In genomic region chr1:75925802-75926201, GRCm38 (mm10) we compare ENCODE assay signal across 8 mouse cellular contexts.
A peak's percentile ranks its signal among the peaks of the same experiment; 100 is the strongest.
DNase-seq lines count a peak whose midpoint lies in the region; ATAC-seq lines count a peak whose summit lies in the region.

No protein-coding gene starts in this region.

- H3K4me2 ChIP-seq in hindbrain, embryonic 15.5 days, result peak overlapping the region; percentile 38

- H3K36me3 ChIP-seq in hindbrain, embryonic 15.5 days, result no peaks in the 10 kb centered on the region

- ATAC-seq in hindbrain, embryonic 15.5 days (ENCODE audit: low FRiP score, low read depth), result peak; percentile 68

- H3K4me3 ChIP-seq in hindbrain, embryonic 15.5 days, result no peak overlapping the region

- peak; percentile 28 for DNase-seq in WW6 (ENCODE audit: low read depth, low spot score)
- peak; percentile 98 to 100 for DNase-seq in cerebellum, postnatal 10 days
- DNase-seq in frontal cortex, postnatal 10 days (ENCODE audit: low spot score in 2 of 2), result peak; percentile 82 to 90
- peak; percentile 97 for DNase-seq in layer of hippocampus, postnatal 14 days (ENCODE audit: low spot score in 2 of 2)
- peak; percentile 95 for DNase-seq in lung, postnatal 10 days
- peak; percentile 94 for DNase-seq in right cerebral cortex, adult 18-20 months
- no peak for DNase-seq in adipocyte (ENCODE audit: low spot score)

- no peaks in the 10 kb centered on the region for H3K9me3 ChIP-seq in hindbrain, embryonic 15.5 days

- no peaks in the 10 kb centered on the region for H3K27me3 ChIP-seq in hindbrain, embryonic 15.5 days

- H3K27ac ChIP-seq in hindbrain, embryonic 15.5 days (replicated peaks), result 0 out of 2 replicates have a peak overlapping the region, but pooled peaks have one; percentile 20

- H3K4me1 ChIP-seq in hindbrain, embryonic 15.5 days (replicated peaks), result peaks cover 11% of the 10 kb centered on the region

- WGBS in hindbrain, embryonic 15.5 days, result 4% methylated on average over 9 of the region's 9 CpGs

- H3K9ac ChIP-seq in hindbrain, embryonic 15.5 days, result no peak overlapping the region
